Mouse (Mus musculus): Measurements from ENCODE around the gene Six4.
"Not testable (repeated sequence)": the region's sequence is repeated elsewhere in the genome, so short reads cannot be mapped to it uniquely, and the experiment has no call there.

Gene Six4

DNA sequence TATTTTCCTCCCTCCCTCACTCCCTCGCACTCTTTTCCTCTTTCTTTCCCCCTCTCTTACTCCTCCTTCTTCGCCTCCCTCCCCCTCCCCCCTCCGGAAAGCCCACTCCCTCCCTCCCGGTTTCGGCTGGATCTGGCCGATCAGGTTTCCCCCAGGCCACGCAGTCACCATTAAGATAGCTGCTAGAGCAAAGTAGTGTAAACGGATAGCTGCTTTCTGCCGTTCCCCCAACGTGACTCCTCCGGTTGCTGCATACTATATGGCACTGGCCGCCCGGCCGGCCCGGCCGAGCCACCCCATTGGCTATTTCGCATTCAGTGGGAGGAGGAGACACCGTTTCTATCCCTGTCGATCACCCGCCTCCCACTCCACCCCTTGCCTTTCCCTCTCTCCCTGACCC, at the start of gene Six4:
Gene Six4 (minus strand): TSS at position 261 of the 400 bp plus-strand sequence.
- DNase-seq (ENCODE audit: inconsistent ontology term), result peak; percentile 94

DNA sequence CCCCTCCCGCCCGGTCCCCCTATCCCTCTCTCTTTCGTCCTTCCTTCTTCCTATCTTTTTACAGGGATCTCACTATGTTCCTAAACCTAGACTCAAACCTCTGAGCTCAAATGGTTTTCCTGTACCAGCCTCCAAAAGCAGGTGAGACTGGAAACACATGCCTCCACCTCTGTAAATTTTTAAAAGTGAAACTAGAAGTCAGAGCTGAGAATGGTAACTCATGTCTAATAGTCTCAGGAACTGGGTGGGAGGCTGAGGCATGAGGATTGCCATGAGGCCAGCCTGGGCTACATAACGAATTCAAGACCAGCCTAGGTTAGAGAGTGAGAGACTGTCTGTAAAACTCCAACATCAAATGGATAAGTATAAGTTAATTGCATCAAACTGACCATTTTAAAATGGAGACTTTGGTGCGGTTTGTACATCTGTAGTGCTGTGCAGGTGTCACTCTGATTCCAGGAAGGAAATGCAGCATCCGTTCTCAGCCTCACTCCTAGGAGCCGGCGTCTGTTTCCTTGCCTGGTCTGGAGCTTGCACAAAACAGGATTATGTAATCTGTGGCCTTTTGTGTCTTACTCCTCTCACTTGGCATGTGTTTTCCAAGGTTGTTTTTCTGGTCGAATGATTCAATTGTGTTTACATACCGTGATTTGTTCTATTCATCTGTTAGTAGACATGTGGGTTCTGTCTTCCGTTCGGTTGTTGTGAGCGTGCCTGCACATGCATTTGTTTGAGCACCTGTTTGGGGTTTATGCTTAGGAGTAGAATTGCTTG, 49.3 kb upstream of the Six4 start:
- DNase-seq (ENCODE audit: inconsistent ontology term), result peak; percentile 69

DNA sequence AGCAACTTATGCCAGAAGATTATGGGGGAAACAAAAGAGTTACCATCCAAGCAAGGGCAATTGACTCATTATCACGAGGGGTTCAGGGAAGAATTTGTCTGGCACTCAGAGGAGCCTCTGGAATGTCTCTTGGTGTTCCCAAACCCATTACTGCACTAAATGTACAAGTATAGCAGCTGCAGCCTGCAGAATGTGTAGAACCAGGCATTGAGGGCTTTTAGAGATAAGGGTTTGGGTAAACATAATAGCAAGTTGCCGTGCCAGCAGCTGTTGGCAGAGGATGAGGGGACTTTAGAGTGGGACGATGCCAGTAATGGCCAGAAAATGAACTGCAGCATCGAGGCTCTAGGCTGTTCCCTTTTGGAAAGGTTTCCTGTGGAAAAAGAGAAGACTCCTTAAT, 47.1 kb upstream of the Six4 start:
- DNase-seq (ENCODE audit: inconsistent ontology term), result peak; percentile 79

GRCm38 (mm10) chr12:73154150-73154549, 40.9 kb upstream of the Six4 start:
- DNase-seq (ENCODE audit: inconsistent ontology term), result no peak

DNA sequence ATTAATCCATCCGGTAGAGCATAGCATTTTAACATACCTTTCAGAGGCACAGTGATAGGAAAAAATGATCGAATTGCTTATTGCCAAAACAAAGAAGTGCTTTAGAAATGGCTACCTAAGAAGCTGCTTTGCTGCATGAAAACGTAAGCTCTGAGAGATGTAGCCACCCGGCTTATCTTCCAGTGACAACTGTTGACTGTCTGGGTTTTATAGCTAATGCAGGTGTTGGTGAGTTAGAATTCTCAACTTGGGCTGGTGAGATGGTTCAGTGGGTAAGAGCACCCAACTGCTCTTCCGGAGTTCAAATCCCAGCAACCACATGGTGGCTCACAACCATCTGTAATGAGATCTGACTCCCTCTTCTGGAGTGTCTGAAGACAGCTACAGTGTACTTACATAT, 37.8 kb upstream of the Six4 start:
- not testable (repeated sequence) for DNase-seq (ENCODE audit: inconsistent ontology term)

- DNase-seq (ENCODE audit: inconsistent ontology term), result peak; percentile 90
These were observed 34.0 kb upstream of the Six4 start for GRCm38 (mm10) chr12:73147236-73147635.

DNA sequence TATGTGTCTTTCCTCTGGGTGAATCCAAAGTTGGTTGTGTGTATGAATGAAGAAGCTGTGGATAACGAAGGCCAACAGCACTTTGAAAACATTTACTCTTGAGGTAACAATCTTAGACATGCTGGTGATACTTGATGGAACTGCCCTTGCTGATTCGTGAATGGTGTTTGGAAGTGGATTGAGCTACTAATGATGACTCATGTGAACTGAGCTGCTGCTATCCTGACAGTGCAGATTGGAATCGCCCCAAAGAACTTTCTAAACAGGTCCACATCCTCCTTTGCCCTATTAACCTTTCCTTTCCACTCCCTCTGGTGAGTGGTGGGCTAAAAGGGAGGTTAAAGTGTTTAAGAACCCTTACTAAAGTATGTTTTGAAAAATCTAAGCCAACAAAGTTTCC, 27.5 kb upstream of the Six4 start:
- DNase-seq (ENCODE audit: inconsistent ontology term), result no peak

GRCm38 (mm10) chr12:73125250-73125649, 12.0 kb upstream of the Six4 start:
- peak; percentile 61 for DNase-seq (ENCODE audit: inconsistent ontology term)

GRCm38 (mm10) chr12:73123093-73124041, 10.1 kb upstream of the Six4 start, which contains the start of gene Mnat1:
Mnat1 (plus strand) TSS chr12:73123717.
- DNase-seq (ENCODE audit: inconsistent ontology term), result peak; percentile 93

DNA sequence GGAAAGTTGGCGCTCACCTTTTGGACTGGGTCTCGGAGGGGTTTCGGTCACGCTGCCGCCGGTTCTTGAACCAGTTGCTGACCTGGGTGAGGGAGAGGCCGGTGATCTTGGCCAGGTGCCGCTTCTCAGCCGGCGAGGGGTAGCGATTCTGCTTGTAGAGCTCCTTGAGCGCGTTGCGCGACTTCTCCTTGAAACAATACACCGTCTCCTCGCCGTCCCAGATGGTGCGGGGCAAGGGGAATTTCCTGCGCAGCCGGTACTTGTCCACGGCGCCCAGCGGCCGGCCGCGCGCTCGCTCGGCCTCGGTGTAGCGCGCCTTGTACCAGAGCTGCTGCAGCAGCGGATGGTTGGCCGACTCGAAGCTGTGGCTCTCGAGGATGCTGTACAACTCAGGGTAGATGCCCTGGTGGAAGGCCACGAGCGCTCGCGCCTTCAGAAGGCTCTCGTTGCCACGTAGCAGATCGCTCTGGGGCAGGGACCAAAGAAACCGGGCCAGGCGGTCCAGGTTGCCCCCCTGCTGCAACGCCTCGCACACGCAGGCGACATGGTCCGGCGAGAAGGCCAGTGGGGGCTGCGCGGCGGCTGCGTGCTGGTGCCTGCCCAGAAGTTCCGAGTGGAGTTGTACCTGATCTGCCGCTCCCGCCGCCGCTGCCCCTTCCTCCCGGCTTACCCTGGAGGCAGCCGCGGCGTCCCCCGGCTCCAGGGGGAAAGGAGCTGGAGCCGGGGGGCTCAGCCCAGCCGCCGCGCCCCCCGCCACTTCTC, 749 bp downstream of the Six4 start:
- peak; percentile 58 for DNase-seq (ENCODE audit: inconsistent ontology term)

DNA sequence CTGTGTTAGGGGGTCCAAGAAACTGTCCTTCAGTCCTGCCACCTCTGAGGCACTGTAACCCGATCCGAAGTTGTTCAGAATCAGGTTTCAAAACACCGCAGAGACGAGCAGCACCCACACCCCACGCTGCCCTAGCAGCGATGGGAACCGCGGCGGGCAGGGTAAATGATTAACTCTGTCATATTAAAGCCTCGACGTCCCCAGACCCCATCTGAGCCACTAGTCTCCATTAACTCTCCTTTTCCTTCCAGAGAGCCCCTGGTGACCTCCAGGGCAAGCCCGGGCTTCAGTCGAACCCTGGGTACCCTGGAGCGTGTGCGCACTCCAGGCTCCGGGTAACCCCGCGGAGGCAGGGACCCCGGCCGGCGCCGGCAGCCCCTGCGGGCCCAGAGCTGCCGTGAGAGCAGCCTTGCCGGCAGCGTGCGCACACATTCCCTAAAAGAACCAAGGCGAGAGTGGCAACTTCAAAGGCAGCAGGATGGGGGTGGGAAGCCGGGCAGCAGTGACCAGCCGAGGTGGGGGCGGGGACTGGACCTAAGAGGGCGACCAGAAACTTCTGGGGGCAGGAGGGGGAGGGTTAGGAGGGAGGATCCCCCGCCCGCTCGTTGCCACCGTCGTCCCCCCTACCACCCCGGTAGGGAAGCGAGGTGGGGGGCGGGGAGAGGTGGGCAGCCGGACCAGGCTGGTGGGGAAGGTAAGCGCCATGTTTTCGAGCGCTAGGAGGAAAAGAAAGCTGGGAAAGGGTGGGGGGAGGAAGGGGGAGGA, 1.5 kb downstream of the Six4 start:
- peak; percentile 70 for DNase-seq (ENCODE audit: inconsistent ontology term)

DNA sequence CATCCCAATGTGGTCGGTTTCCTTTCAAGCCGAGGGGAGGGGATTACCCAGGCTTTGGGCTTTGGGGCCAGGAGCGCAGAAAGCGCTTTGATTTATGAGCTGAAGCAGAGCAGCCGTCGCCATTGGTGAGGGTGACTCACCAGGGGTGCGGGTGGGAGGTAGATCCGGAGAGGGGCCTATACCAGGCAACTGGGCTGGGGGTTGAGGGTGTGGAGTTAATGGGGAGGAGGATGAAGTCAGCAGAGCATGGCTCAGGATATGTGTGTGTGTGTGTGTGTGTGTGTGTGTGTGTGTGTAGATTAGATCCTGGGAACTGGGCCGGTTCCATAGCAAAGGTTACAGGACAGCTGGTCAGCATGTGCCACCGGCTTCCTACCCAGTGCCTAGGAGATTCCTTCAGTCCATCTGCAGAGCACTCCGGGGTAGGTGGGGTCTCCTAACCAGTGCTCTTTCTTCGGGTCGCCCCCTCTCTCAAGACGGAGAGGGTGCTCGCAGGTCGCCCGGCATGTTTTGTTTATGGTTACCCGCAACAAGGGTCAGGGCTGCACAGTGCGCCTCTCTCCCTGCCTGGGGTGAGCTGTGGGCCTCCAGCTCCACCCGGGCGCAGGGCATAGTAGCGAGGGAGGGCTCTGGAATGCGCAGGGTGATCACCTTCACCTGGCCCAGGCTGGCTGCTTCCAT, 2.7 kb downstream of the Six4 start:
- DNase-seq (ENCODE audit: inconsistent ontology term), result peak; percentile 53

- DNase-seq (ENCODE audit: inconsistent ontology term), result peak; percentile 27
These were observed 5.4 kb downstream of the Six4 start for GRCm38 (mm10) chr12:73107821-73108220.

GRCm38 (mm10) chr12:73103713-73104112, 9.5 kb downstream of the Six4 start:
- DNase-seq (ENCODE audit: inconsistent ontology term), result no peak

GRCm38 (mm10) chr12:73098593-73098992, 14.7 kb downstream of the Six4 start:
- peak; percentile 35 for DNase-seq (ENCODE audit: inconsistent ontology term)

DNA sequence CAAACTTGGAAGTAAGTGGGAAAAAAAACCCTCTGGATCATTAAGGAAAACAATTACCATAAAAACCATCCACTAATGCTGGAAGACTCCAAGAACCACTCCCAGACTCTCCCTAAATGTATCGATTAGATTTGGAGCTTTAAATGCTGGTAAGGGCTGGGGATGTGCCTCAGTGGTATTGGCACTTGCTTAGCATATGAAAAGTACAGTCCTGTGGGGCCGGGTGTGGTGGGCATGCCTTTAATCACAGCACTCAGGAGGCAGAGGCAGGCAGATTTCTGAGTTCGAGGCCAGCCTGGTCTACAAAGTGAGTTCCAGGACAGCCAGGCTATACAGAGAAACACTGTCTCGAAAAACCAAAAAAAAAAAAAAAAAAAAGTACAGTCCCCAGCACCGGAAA, 17.1 kb downstream of the Six4 start:
- DNase-seq (ENCODE audit: inconsistent ontology term), result not testable (repeated sequence)

DNA sequence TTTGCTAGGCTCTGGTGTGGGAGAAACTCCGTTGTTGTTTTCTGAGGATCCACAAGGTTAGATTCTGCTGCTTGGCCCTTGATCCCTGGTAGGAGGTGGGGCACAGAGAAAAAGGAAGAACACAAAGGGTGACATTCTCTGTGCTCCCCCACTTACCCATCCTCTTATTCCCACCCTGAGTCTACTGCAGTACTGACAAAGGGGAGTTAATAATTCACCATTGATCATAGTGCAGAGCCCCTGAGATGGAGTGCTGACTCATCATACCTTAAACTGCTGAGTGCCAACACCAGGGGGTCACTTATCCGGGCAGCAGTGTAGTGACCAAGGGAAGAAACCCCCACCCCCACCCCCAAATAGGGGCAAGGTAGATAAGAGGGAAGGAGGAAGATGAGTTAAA, 18.7 kb downstream of the Six4 start:
- no peak for DNase-seq (ENCODE audit: inconsistent ontology term)

DNA sequence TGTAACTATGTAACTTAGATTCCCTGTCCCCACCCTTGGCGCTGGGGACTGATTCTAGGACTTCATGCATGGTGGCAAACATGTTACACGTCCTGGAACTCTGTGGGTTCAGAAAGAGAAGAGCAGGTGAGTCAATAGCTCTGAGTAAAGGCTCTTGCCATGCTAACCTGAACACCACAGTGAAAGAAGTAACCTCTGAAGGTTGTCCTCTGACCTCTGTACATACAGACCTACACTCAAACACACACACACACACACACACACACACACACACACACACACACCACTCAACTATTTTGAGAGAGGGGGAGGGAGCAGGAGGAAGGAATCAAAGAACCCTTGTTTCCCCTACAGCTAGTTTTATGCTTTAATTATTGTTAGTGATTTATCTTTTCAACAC, 19.1 kb downstream of the Six4 start:
- no peak for DNase-seq (ENCODE audit: inconsistent ontology term)

- no peak for DNase-seq (ENCODE audit: inconsistent ontology term)
These were observed 22.5 kb downstream of the Six4 start for GRCm38 (mm10) chr12:73090672-73091335.

- peak; percentile 10 for DNase-seq (ENCODE audit: inconsistent ontology term)
These were observed 24.3 kb downstream of the Six4 start for GRCm38 (mm10) chr12:73088911-73089310.
